Mouse (Mus musculus): ENCODE measurements around the gene Acta2. TPM values are rescaled to one million over a fixed set of nuclear protein-coding genes. Genes with fewer than 3 reads are reported as not detected.
A peak's percentile ranks its signal among the peaks of the same experiment; 100 is the strongest.

Acta2 gene
- polyA plus RNA-seq, 1 experiment from 2014 or later: 115 TPM

- Histone ChIP-seq H3K36me3 (ENCODE audit: control insufficient read depth, insufficient read depth, low read length) (no peaks in the 10 kb centered on the region), H3K9me3 (ENCODE audit: control insufficient read depth, low read length) (no peaks in the 10 kb centered on the region), H3K4me2 (replicated peaks; ENCODE audit: low read depth, low read length) (no peak overlapping the region), H3K27ac (ENCODE audit: low read depth, low read length) (no peak overlapping the region), H3K27me3 (ENCODE audit: control insufficient read depth, insufficient read depth, low read length) (no peaks in the 10 kb centered on the region), H3K4me3 (ENCODE audit: low read length) (no peak overlapping the region), H3K4me1 (ENCODE audit: control insufficient read depth, insufficient read depth, low read length) (no peaks in the 10 kb centered on the region), H3K9ac (ENCODE audit: low read depth, low read length) (no peak overlapping the region)
- WGBS: 78% methylated on average over 3 of the region's 3 CpGs
- ATAC-seq (ENCODE audit: low FRiP score, low TSS enrichment): no peak
These were observed 37.6 kb downstream of the Acta2 start for GRCm38 (mm10) chr19:34217761-34218160.

- 80% methylated on average over 5 of the region's 5 CpGs for WGBS
These were observed 38.4 kb downstream of the Acta2 start for GRCm38 (mm10) chr19:34216956-34217355.

GRCm38 (mm10) chr19:34214136-34214535, 41.3 kb downstream of the Acta2 start:
- no peak overlapping the region for H3K9ac ChIP-seq (ENCODE audit: low read depth, low read length)
- H3K4me2 ChIP-seq (replicated peaks; ENCODE audit: low read depth, low read length): no peak overlapping the region
- H3K27ac ChIP-seq (ENCODE audit: low read depth, low read length): no peak overlapping the region
- H3K36me3 ChIP-seq (ENCODE audit: control insufficient read depth, insufficient read depth, low read length): no peaks in the 10 kb centered on the region
- 36% methylated on average over 4 of the region's 4 CpGs for WGBS
- H3K4me1 ChIP-seq (ENCODE audit: control insufficient read depth, insufficient read depth, low read length): 0 out of 2 replicates have a peak, but pooled peaks cover 5% of the 10 kb centered on the region
- H3K27me3 ChIP-seq (ENCODE audit: control insufficient read depth, insufficient read depth, low read length): no peaks in the 10 kb centered on the region
- ATAC-seq (ENCODE audit: low FRiP score, low TSS enrichment): no peak
- no peaks in the 10 kb centered on the region for H3K9me3 ChIP-seq (ENCODE audit: control insufficient read depth, low read length)
- H3K4me3 ChIP-seq (ENCODE audit: low read length): no peak overlapping the region

More at GRCm38 (mm10) chr19:34216956-34217355, 38.4 kb downstream of the Acta2 start:
- H3K36me3 ChIP-seq (ENCODE audit: control insufficient read depth, insufficient read depth, low read length): no peaks in the 10 kb centered on the region
- H3K27ac ChIP-seq (ENCODE audit: low read depth, low read length): no peak overlapping the region
- no peak for ATAC-seq (ENCODE audit: low FRiP score, low TSS enrichment)
- H3K9ac ChIP-seq (ENCODE audit: low read depth, low read length): no peak overlapping the region
- H3K4me1 ChIP-seq (ENCODE audit: control insufficient read depth, insufficient read depth, low read length): no peaks in the 10 kb centered on the region
- H3K4me3 ChIP-seq (ENCODE audit: low read length): no peak overlapping the region
- H3K27me3 ChIP-seq (ENCODE audit: control insufficient read depth, insufficient read depth, low read length): no peaks in the 10 kb centered on the region
- H3K4me2 ChIP-seq (replicated peaks; ENCODE audit: low read depth, low read length): no peak overlapping the region
- H3K9me3 ChIP-seq (ENCODE audit: control insufficient read depth, low read length): no peaks in the 10 kb centered on the region

GRCm38 (mm10) chr19:34213251-34213645, 42.1 kb downstream of the Acta2 start:
- Histone ChIP-seq H3K36me3 (ENCODE audit: control insufficient read depth, insufficient read depth, low read length) (no peaks in the 10 kb centered on the region), H3K27ac (ENCODE audit: low read depth, low read length) (no peak overlapping the region), H3K27me3 (ENCODE audit: control insufficient read depth, insufficient read depth, low read length) (no peaks in the 10 kb centered on the region), H3K4me3 (ENCODE audit: low read length) (no peak overlapping the region), H3K4me1 (ENCODE audit: control insufficient read depth, insufficient read depth, low read length) (0 out of 2 replicates have a peak, but pooled peaks cover 7% of the 10 kb centered on the region), H3K4me2 (replicated peaks; ENCODE audit: low read depth, low read length) (no peak overlapping the region), H3K9ac (ENCODE audit: low read depth, low read length) (no peak overlapping the region), H3K9me3 (ENCODE audit: control insufficient read depth, low read length) (no peaks in the 10 kb centered on the region)
- no peak for ATAC-seq (ENCODE audit: low FRiP score, low TSS enrichment)

- no peaks in the 10 kb centered on the region for H3K36me3 ChIP-seq (ENCODE audit: control insufficient read depth, insufficient read depth, low read length)
- H3K27me3 ChIP-seq (ENCODE audit: control insufficient read depth, insufficient read depth, low read length): no peaks in the 10 kb centered on the region
- 88% methylated on average over 12 of the region's 12 CpGs for WGBS
- H3K4me1 ChIP-seq (ENCODE audit: control insufficient read depth, insufficient read depth, low read length): 0 out of 2 replicates have a peak, but pooled peaks cover 7% of the 10 kb centered on the region
- no peak overlapping the region for H3K9ac ChIP-seq (ENCODE audit: low read depth, low read length)
- no peaks in the 10 kb centered on the region for H3K9me3 ChIP-seq (ENCODE audit: control insufficient read depth, low read length)
- H3K4me3 ChIP-seq (ENCODE audit: low read length): no peak overlapping the region
- ATAC-seq (ENCODE audit: low FRiP score, low TSS enrichment): no peak
- no peak overlapping the region for H3K27ac ChIP-seq (ENCODE audit: low read depth, low read length)
- no peak overlapping the region for H3K4me2 ChIP-seq (replicated peaks; ENCODE audit: low read depth, low read length)
These were observed 42.7 kb downstream of the Acta2 start for GRCm38 (mm10) chr19:34212489-34213250.

- no peak overlapping the region for H3K4me2 ChIP-seq (replicated peaks; ENCODE audit: low read depth, low read length)
- no peak for ATAC-seq (ENCODE audit: low FRiP score, low TSS enrichment)
These were observed 44.5 kb downstream of the Acta2 start for GRCm38 (mm10) chr19:34210841-34211240.

GRCm38 (mm10) chr19:34209930-34210581, 45.3 kb downstream of the Acta2 start:
- peak; percentile 82; the same call in 1 of the 2 replicates for ATAC-seq (ENCODE audit: low FRiP score, low TSS enrichment)
- H3K9ac ChIP-seq (ENCODE audit: low read depth, low read length): no peak overlapping the region
- no peaks in the 10 kb centered on the region for H3K9me3 ChIP-seq (ENCODE audit: control insufficient read depth, low read length)
- H3K27me3 ChIP-seq (ENCODE audit: control insufficient read depth, insufficient read depth, low read length): no peaks in the 10 kb centered on the region
- no peak overlapping the region for H3K27ac ChIP-seq (ENCODE audit: low read depth, low read length)
- no peak overlapping the region for H3K4me2 ChIP-seq (replicated peaks; ENCODE audit: low read depth, low read length)
- 0 out of 2 replicates have a peak, but pooled peaks cover 7% of the 10 kb centered on the region for H3K4me1 ChIP-seq (ENCODE audit: control insufficient read depth, insufficient read depth, low read length)
- 61% methylated on average over 8 of the region's 8 CpGs for WGBS
- no peaks in the 10 kb centered on the region for H3K36me3 ChIP-seq (ENCODE audit: control insufficient read depth, insufficient read depth, low read length)
- no peak overlapping the region for H3K4me3 ChIP-seq (ENCODE audit: low read length)

More at GRCm38 (mm10) chr19:34210841-34211240, 44.5 kb downstream of the Acta2 start:
- no peaks in the 10 kb centered on the region for H3K9me3 ChIP-seq (ENCODE audit: control insufficient read depth, low read length)
- WGBS: 58% methylated on average over 2 of the region's 2 CpGs
- H3K4me1 ChIP-seq (ENCODE audit: control insufficient read depth, insufficient read depth, low read length): 0 out of 2 replicates have a peak, but pooled peaks cover 7% of the 10 kb centered on the region
- no peak overlapping the region for H3K9ac ChIP-seq (ENCODE audit: low read depth, low read length)
- no peaks in the 10 kb centered on the region for H3K36me3 ChIP-seq (ENCODE audit: control insufficient read depth, insufficient read depth, low read length)
- no peak overlapping the region for H3K27ac ChIP-seq (ENCODE audit: low read depth, low read length)
- no peaks in the 10 kb centered on the region for H3K27me3 ChIP-seq (ENCODE audit: control insufficient read depth, insufficient read depth, low read length)
- no peak overlapping the region for H3K4me3 ChIP-seq (ENCODE audit: low read length)

- WGBS: 47% methylated on average over 3 of the region's 3 CpGs
- ATAC-seq (ENCODE audit: low FRiP score, low TSS enrichment): no peak
- H3K4me1 ChIP-seq (ENCODE audit: control insufficient read depth, insufficient read depth, low read length): 0 out of 2 replicates have a peak, but pooled peaks cover 7% of the 10 kb centered on the region
These were observed 46.4 kb downstream of the Acta2 start for GRCm38 (mm10) chr19:34209031-34209430.

More at GRCm38 (mm10) chr19:34209031-34209430, 46.4 kb downstream of the Acta2 start:
- Histone ChIP-seq H3K4me3 (ENCODE audit: low read length) (no peak overlapping the region), H3K9me3 (ENCODE audit: control insufficient read depth, low read length) (no peaks in the 10 kb centered on the region), H3K27me3 (ENCODE audit: control insufficient read depth, insufficient read depth, low read length) (no peaks in the 10 kb centered on the region), H3K9ac (ENCODE audit: low read depth, low read length) (no peak overlapping the region), H3K36me3 (ENCODE audit: control insufficient read depth, insufficient read depth, low read length) (no peaks in the 10 kb centered on the region), H3K4me2 (replicated peaks; ENCODE audit: low read depth, low read length) (no peak overlapping the region), H3K27ac (ENCODE audit: low read depth, low read length) (no peak overlapping the region)

All from kidney, embryonic 14.5 days (tissue).